Mouse (Mus musculus): ENCODE results near the gene Hdac5. TPM values are rescaled to one million over a fixed set of nuclear protein-coding genes. Genes with fewer than 3 reads are reported as not detected.

Hdac5 gene
- total RNA-seq (2021) = 100 to 1,000 TPM; 227 to 234 TPM

DNA sequence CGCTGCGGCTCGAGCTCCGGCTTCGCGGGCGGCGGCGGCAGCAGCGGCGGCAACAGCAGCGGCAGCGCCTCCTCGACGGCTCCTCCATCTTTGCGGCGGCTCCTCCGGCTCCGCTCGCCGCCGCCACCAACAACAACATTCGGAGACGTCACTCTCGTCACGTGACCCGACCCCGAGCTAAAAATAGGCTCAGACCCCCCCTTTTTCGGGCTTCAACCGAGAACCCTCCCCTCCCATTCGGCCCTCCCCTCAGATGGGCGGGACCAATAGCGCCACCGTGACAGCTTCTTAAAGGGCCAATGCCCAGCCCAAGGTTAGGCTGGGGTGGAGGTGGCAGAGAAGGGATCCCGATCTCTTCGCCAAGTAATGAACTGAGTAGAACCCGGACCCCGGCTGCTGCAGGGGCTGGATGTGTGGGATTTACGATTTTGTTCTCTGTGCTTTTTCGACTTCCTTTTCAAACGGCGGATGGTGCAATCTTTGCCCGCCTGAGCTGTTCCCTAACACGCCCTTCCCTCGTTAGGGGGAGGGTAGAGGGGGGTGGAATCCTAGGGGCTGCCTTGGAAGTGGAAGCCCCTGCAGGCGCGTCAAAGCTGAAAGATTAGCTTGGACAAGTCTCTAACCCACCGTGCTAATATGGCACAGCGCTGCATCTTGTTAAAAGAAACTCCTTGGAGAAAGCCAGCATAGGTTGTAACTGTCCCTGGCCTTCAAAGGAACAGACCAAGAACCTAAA is at the start of gene Hdac5:
Hdac5 (minus strand) TSS at position 161 of the 736 bp plus-strand sequence.
- peak; percentile 96 to 97 for DNase-seq

DNA sequence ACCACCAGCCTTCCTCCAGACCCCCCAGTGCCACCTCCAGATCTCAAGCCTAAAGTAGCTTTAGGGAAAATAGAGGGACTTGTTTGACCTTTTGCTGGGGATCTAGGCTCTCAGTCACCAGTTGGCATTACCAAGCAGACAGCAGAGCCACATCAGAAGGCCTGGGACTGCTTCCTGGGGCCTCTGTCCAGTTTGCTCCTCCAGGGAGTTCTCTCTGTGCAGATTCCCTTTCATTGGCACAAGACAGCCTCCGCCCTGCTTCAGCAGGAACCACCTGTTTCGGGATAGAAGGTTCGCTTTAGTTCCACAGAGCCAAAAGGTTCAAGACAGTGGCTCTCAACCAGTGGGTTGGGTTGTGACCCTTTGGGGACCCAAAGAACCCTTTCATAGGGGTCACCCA is 49.6 kb upstream of the Hdac5 start:
- no peak for DNase-seq

GRCm38 (mm10) chr11:102277754-102278153 is 47.8 kb upstream of the Hdac5 start:
- no peak for DNase-seq

DNA sequence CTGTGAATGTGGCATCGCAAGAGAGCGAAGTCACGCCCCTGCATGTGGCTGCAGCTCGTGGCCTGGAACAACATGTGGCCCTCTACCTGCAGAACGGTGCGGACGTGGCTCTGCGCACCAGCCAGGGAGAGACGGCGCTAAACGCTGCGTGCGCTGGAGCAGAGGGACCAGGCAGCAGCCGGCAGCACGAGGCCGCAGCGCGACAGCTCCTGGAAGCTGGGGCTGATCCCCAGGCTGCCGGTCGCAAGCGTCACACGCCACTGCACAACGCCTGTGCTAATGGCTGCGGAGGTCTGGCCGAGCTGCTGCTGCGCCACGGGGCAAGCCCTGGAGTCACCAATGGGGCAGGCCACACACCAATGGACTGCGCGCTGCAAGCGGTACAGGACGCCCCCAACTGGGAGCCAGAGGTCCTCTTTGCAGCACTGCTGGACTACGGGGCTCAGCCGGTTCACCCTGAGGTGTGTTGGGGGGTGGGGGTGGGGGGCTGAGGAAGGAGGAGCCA is 46.5 kb upstream of the Hdac5 start:
- DNase-seq = no peak

- DNase-seq = no peak
These were observed 38.7 kb upstream of the Hdac5 start, which contains the start of gene Asb16 for GRCm38 (mm10) chr11:102268520-102269244. Asb16 (plus strand) TSS chr11:102268743.

DNA sequence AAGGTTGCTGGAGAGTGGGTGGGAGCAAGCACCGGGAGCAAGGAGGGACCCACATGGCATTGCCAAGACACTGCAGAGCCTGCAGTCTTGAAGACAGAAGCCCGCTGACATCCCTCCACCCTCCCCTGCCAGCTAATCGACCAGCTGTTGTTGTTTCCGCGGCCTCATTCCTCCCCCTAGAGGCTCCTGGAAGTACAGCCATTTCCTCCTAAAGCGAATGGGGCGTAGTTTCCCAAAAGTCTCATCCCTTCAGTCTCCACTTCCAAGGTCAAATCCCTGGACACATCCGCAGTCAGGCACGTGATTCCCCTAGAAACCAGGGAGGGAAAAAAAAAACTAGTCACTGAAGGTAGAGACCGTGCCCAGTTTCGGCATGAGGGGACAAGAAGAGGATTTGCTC is 37.5 kb upstream of the Hdac5 start:
- peak; percentile 60 to 64 for DNase-seq

GRCm38 (mm10) chr11:102266631-102267355 is 36.8 kb upstream of the Hdac5 start:
- DNase-seq = no peak

DNA sequence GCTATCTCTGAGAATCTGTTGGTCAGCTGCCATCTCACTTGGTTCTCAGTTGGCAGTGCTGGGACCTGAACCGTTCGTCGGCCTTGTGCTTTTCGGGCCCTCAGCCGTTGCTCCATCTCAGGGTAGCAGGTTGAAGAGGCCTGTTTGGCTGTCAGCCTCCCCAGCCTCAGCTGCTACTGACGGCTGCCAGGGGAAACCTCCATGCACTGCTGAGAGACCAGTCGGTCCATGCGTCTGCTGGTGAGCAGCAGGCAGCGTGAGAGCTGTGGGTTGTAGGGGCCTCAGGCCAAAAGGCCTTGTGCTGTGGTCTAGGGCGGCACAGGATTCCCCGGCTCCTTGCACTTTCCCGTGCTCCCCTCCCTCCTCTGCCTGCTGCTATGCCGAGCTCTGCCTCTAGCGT is 35.9 kb upstream of the Hdac5 start:
- no peak for DNase-seq

- no peak for DNase-seq
These were observed 33.2 kb upstream of the Hdac5 start for GRCm38 (mm10) chr11:102263211-102263610.

DNA sequence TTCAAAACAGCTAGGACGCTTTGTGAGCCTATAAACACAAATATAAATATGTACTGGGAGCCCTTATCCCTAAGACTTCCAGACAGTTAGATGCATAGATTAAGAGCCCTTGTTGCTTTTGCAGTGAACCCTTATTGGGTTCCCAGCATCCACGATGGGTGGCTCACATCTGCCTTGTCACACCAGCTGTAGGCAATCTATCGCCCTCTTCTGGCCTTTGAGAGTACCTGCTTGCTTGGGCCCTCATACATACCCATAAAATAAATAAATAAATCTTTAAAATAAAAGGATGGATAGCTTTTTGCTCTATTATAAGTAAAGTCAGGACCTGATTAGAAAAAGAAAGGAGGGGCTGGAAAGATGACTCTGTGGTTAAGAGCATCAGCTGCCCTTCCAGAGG is 28.6 kb upstream of the Hdac5 start:
- no peak for DNase-seq

DNA sequence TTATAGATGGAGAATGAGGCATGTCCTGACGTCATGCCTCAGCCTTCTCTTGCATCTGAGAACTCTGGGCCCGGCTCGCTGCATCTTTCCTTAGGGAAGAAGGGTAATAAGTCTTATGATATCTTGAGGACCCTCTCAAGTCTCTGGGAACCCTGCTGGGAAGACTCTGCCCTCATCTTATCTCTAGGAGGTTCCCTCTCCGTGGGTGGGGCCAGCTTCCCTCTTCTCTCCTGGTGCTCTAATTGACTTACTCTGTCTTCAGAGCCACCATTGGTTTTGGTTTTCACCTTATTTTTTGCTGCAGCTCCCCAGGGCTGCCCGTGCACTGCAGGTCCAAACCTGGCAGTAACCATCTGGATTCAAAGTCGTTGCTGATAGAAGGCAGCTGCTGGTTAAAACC is 28.1 kb upstream of the Hdac5 start:
- DNase-seq = no peak

DNA sequence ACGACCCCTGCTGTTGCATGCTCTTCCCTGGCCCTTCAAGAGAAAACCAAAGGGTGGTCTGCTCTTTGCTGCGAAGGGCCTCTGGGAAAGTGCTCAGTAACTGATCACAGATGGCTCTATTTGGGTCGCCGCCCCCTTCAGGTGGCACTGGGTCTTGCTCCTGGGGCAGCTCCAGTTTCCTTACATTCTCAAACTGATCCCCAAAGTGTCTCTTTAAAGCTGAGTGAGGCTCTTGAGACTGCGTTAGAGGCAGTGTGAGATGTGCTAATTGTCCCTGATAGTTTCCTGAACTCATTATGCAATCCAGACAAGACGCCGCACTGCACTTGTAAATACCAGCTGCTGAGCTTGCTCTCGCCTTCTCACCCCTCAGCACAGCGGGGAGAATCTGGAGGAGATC is 27.5 kb upstream of the Hdac5 start:
- DNase-seq = peak in 1 of 2 experiments; percentile 7

DNA sequence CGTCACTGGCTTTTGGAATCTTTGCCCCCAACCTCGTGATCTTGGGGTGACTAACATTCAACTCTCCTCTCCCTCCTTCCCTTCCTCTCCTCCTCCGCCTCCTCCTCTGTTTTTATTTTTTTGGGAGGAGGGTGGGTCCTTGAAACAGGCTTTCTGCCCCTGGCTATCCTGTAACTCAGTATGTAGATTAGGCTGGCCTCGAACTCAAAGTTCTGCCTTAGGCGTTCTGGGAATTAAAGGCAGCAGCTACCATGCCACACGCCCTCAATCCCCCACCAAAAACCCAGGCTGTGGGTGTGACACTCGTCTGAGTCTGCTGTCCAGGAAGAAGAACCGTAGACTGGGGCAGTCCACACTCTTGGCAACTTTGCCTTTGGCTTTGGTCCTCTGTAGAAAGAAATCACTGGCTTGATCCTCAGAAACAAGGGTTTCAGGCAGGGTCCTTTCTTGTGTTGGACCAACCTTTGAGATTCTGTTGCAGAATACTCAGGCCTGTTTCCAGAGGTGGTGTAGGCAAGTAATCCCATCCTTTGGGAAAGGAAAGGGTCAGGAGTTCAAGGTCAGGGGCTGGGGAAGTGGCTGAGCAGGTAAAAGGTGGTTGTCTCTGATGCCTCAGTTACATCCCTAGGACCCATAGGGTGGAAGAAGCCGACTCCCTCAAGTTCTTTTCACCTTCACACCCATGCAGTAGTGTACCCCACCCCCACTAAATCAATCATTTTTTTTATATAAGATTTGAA is 19.6 kb upstream of the Hdac5 start:
- DNase-seq = no peak

- peak; percentile 84 to 87 for DNase-seq
These were observed 18.8 kb upstream of the Hdac5 start, which contains the start of gene BC030867 for GRCm38 (mm10) chr11:102248630-102249230. BC030867 (plus strand) TSS chr11:102248882.

DNA sequence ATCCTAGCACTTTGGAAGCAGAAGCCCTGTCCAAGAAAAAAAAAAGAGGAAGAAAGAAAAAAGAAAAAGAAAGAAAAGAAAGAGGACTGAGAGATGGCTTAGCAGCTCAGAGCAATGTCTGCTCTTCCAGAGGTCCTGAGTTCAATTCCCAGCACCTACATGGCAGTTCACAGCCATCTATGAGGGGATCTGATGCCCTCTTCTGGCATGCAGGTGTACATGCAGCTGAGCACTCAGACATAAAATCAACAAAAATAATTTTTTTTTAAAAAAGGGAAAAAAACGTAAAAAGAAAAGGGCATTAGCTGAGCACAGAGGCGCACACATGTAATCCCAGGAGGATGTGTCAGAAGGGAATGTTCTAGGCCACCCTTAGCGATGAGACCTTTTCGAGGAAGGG is 16.9 kb upstream of the Hdac5 start:
- DNase-seq = no peak

DNA sequence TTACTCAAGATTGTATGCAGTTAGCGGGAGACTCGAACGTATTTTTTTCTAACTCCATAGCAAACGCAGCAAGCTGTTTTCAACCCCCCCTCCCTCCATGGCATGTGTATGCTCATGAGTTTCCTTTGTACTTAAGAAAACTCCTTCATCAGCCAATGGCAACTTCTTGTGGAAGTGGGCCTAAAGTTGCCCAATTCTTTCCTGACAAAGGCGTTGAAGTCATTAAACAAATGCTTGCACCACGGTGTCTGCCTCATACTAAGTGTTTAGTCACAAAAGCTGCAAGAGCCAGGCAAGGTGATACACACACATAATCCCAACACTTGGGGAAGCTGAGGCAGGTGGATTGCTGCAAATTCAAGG is 16.3 kb upstream of the Hdac5 start:
- no peak for DNase-seq

- DNase-seq = no peak
These were observed 15.8 kb upstream of the Hdac5 start for GRCm38 (mm10) chr11:102245581-102246272.

DNA sequence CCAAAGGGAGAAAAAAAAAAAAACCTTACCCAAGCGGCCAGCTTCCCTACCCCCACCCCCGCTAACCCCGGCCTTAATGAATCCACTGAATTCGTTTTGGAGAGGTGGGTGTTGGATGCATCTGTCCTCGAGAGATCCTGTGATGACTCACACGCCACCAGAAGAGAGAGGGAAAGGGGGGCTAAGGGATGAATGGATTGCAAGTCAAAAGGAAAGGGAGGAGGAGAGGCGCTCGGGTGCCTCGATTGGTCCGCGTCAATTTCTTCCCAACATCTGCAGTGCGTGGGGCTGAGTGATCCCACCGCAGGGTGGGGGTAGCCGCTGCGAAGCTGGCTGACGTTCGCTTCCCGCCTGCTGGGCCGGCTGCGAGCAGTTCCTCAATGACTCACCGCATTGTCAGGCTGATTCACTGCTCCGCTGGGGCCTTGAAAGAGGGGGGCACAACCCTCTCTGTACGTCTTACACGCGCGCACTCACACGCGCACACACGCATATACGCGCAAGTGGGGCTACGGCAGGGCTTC is 15.0 kb upstream of the Hdac5 start:
- DNase-seq = peak; percentile 76 to 77

DNA sequence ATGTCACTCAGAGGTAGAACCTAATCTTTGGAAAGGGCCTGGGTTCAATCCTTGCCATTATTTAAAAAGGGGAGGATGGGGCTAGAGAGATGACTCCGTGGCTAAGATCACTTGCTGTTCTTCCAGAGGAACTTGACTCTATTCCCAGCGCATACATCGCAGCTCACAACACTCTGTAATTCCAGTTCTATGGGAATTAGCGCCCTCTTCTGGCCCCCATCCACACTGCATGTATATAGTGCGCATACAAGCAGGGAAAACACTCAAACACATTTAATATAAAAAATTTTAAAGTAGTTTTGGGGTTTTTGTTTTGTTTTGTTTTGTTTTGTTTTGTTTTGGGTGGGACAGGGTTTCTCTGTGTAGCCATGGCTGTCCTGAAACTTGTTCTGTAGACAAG is 11.9 kb upstream of the Hdac5 start:
- DNase-seq = no peak

GRCm38 (mm10) chr11:102241246-102241645 is 11.3 kb upstream of the Hdac5 start:
- no peak for DNase-seq

- no peak for DNase-seq
These were observed 10.7 kb upstream of the Hdac5 start for GRCm38 (mm10) chr11:102240636-102241035.
